ENCODE assay signal across 19 mouse cellular contexts in the genomic region with DNA sequence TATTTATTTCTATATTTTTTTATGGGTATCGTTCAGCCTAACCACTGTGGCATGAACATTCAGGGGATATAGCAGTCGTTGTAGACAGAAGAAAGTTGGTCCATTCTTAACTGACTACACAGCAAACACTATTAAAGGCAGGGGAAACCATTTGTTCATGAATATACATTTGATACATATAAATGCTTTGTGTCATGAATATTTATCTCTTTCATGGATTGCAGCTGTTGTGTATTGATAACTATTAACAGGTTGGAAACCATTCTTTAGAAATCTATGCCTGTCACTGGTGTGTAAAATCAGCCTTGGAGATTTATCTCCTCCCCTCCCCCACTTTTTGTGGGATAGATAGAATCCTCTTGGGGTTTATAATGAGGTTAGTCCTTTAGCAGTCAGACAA.
DNase-seq lines count a peak whose midpoint lies in the region; ATAC-seq lines count a peak whose summit lies in the region.
"Had no signal": no experiment of that assay in that cellular context is flagged by ENCODE, and none has a peak within 500 bp of the region (broad histone marks: within the 10 kb centered on the region; RNA-seq: fewer than 3 reads in every experiment).

No protein-coding gene starts in this region.

- no peak for ATAC-seq in hindbrain, embryonic 13.5 days (ENCODE audit: low FRiP score)
- no peak for ATAC-seq in hindbrain, embryonic 14.5 days (ENCODE audit: low FRiP score)
- ATAC-seq: intestine, postnatal 0 days had no signal

- H3K27me3 ChIP-seq in hindbrain, embryonic 10.5 days (ENCODE audit: insufficient read depth, poor library complexity, severe bottlenecking) = no peaks in the 10 kb centered on the region
- H3K27me3 ChIP-seq in hindbrain, embryonic 13.5 days = no peaks in the 10 kb centered on the region
- no peaks in the 10 kb centered on the region for H3K27me3 ChIP-seq in hindbrain, embryonic 14.5 days (ENCODE audit: control insufficient read depth, insufficient read depth, low read length)
- H3K27me3 ChIP-seq: limb, embryonic 12.5 days; neural tube, embryonic 12.5 days had no signal

- no peaks in the 10 kb centered on the region for H3K9me3 ChIP-seq in hindbrain, embryonic 10.5 days
- H3K9me3 ChIP-seq in hindbrain, embryonic 13.5 days = no peaks in the 10 kb centered on the region
- no peaks in the 10 kb centered on the region for H3K9me3 ChIP-seq in hindbrain, embryonic 14.5 days (ENCODE audit: control insufficient read depth, low read length)
- H3K9me3 ChIP-seq: limb, embryonic 12.5 days; neural tube, embryonic 12.5 days had no signal

- H3K27ac ChIP-seq in hindbrain, embryonic 10.5 days = peak overlapping the region; percentile 75
- H3K27ac ChIP-seq in hindbrain, embryonic 13.5 days = no peak overlapping the region
- H3K27ac ChIP-seq in hindbrain, embryonic 14.5 days = 0 out of 2 replicates have a peak overlapping the region, but pooled peaks have one; percentile 10
- H3K27ac ChIP-seq: limb, embryonic 12.5 days; neural tube, embryonic 12.5 days had no signal

- DNase-seq in hindbrain, embryonic 10.5 days (ENCODE audit: low spot score) = no peak
- peak; percentile 20 for DNase-seq in retina, embryonic 14.5 days (ENCODE audit: low spot score)
- DNase-seq in retina, postnatal 1 day = no peak
- no peak for DNase-seq in hindbrain, embryonic 14.5 days (ENCODE audit: low spot score)
- DNase-seq in lung, postnatal 14 days = no peak
- no peak for DNase-seq in kidney, postnatal 36 days
- DNase-seq: adrenal gland, adult 2 months; cerebellum, adult 11-12 months; cerebellum, postnatal 10 days; heart, postnatal 10 days; kidney, postnatal 25 days; lung, adult 18-20 months; thymus, postnatal 14 days had no signal

- H3K4me2 ChIP-seq in hindbrain, embryonic 13.5 days = no peak overlapping the region
- no peak overlapping the region for H3K4me2 ChIP-seq in hindbrain, embryonic 14.5 days (replicated peaks)
- H3K4me2 ChIP-seq: heart, embryonic 11.5 days; limb, embryonic 12.5 days; liver, embryonic 11.5 days; neural tube, embryonic 12.5 days had no signal

- no peak overlapping the region for H3K9ac ChIP-seq in hindbrain, embryonic 13.5 days
- H3K9ac ChIP-seq in hindbrain, embryonic 14.5 days = no peak overlapping the region
- H3K9ac ChIP-seq: limb, embryonic 12.5 days; neural tube, embryonic 12.5 days had no signal

- H3K4me3 ChIP-seq in hindbrain, embryonic 10.5 days = no peak overlapping the region
- H3K4me3 ChIP-seq in hindbrain, embryonic 13.5 days = no peak overlapping the region
- H3K4me3 ChIP-seq in hindbrain, embryonic 14.5 days (replicated peaks; ENCODE audit: low read length) = no peak overlapping the region
- H3K4me3 ChIP-seq: limb, embryonic 12.5 days; neural tube, embryonic 12.5 days had no signal

- peaks cover 16% of the 10 kb centered on the region for H3K4me1 ChIP-seq in hindbrain, embryonic 10.5 days (replicated peaks)
- 0 out of 2 replicates have a peak, but pooled peaks cover 9% of the 10 kb centered on the region for H3K4me1 ChIP-seq in hindbrain, embryonic 13.5 days (replicated peaks)
- H3K4me1 ChIP-seq in hindbrain, embryonic 14.5 days (replicated peaks; ENCODE audit: control insufficient read depth, insufficient read depth, low read length) = no peaks in the 10 kb centered on the region; the same call in 1 of the 2 replicates
- H3K4me1 ChIP-seq: neural tube, embryonic 12.5 days had no signal

- 69% methylated on average over 2 of the region's 2 CpGs for WGBS in hindbrain, embryonic 10.5 days
- 49% methylated on average over 2 of the region's 2 CpGs for WGBS in hindbrain, embryonic 13.5 days
- 32% methylated on average over 2 of the region's 2 CpGs for WGBS in hindbrain, embryonic 14.5 days

- no peaks in the 10 kb centered on the region for H3K36me3 ChIP-seq in hindbrain, embryonic 10.5 days
- no peaks in the 10 kb centered on the region for H3K36me3 ChIP-seq in hindbrain, embryonic 13.5 days
- no peaks in the 10 kb centered on the region for H3K36me3 ChIP-seq in hindbrain, embryonic 14.5 days (replicated peaks; ENCODE audit: control insufficient read depth, insufficient read depth)
- H3K36me3 ChIP-seq: limb, embryonic 12.5 days; neural tube, embryonic 12.5 days had no signal
